Mouse (Mus musculus) megakaryocyte, embryonic 14.5 days (primary cell): ENCODE data around the gene Gm20388. TPM values are rescaled to one million over a fixed set of nuclear protein-coding genes. Genes with fewer than 3 reads are reported as not detected.
A peak's percentile ranks its signal among the peaks of the same experiment; 100 is the strongest.

ENCODE experiments used
- H3K27me3 ChIP-seq: replicated peaks from 2 replicates; pipeline ENCODE3; 2012; ENCODE audit warnings: inconsistent platforms
- H3K36me3 ChIP-seq: replicated peaks from 2 replicates; pipeline ENCODE3; 2012; ENCODE audit warnings: low read length, inconsistent platforms, mixed read lengths
- H3K4me1 ChIP-seq: 2 replicates; pipeline ENCODE4 v1.6.1; 2012; ENCODE audit warnings: inconsistent platforms
- H3K4me3 ChIP-seq: replicated peaks from 2 replicates; pipeline ENCODE3; 2012; ENCODE audit warnings: moderate library complexity, mild to moderate bottlenecking, inconsistent platforms
- H3K9me3 ChIP-seq: 2 replicates; pipeline ENCODE4 v1.6.1; 2012; ENCODE audit warnings: inconsistent platforms
- FLI1 ChIP-seq: IDR thresholded peaks from 2 replicates; pipeline ENCODE4 v1.6.1; 2012; ENCODE audit warnings: low read length, inconsistent platforms, mixed read lengths
- GATA1 ChIP-seq: IDR thresholded peaks from 3 replicates; pipeline ENCODE4 v1.6.1; 2012; ENCODE audit warnings: mixed read lengths, low read length, inconsistent platforms, borderline replicate concordance
- polyA plus RNA-seq: library from polyadenylated mRNA; stranded (reverse); fragments of >175 nt; gene quantifications from 2 replicates; pipeline ENCODE4 v1.2.3, GENCODE M21; 2012; ENCODE audit warnings: low replicate concordance; ENCODE audit not compliant: insufficient read depth

The Gm20388 gene
- polyA plus RNA-seq, 1 experiment, result 111 TPM

GRCm38 (mm10) chr8:120371725-120372457 is 461.2 kb downstream of the Gm20388 start:
- H3K9me3 ChIP-seq, result no peaks in the 10 kb centered on the region
- H3K4me3 ChIP-seq, result peak overlapping the region; percentile 89
- no peaks in the 10 kb centered on the region for H3K27me3 ChIP-seq
- H3K36me3 ChIP-seq, result no peaks in the 10 kb centered on the region
- peak; percentile 26; the same call in 1 of the 2 replicates for TF ChIP-seq FLI1
- TF ChIP-seq GATA1, result peak; percentile 97
- H3K4me1 ChIP-seq, result peaks cover 100% of the 10 kb centered on the region

GRCm38 (mm10) chr8:120372684-120373083 is 462.0 kb downstream of the Gm20388 start:
- Histone ChIP-seq H3K4me1 (peaks cover 100% of the 10 kb centered on the region), H3K27me3 (no peaks in the 10 kb centered on the region), H3K36me3 (no peaks in the 10 kb centered on the region)

GRCm38 (mm10) chr8:120373621-120374020 is 463.0 kb downstream of the Gm20388 start:
- Histone ChIP-seq H3K9me3 (no peaks in the 10 kb centered on the region), H3K27me3 (no peaks in the 10 kb centered on the region), H3K4me3 (peak overlapping the region; percentile 89), H3K36me3 (no peaks in the 10 kb centered on the region), H3K4me1 (peaks cover 100% of the 10 kb centered on the region)
- TF ChIP-seq GATA1 (no peak), FLI1 (no peak)

More at GRCm38 (mm10) chr8:120372684-120373083, 462.0 kb downstream of the Gm20388 start:
- H3K4me3 ChIP-seq, result peak overlapping the region; percentile 89
- no peaks in the 10 kb centered on the region for H3K9me3 ChIP-seq
- TF ChIP-seq FLI1 (no peak), GATA1 (no peak)

GRCm38 (mm10) chr8:120374070-120374469 is 463.4 kb downstream of the Gm20388 start:
- Histone ChIP-seq H3K36me3 (no peaks in the 10 kb centered on the region), H3K4me1 (peaks cover 100% of the 10 kb centered on the region), H3K9me3 (no peaks in the 10 kb centered on the region), H3K27me3 (no peaks in the 10 kb centered on the region), H3K4me3 (peak overlapping the region; percentile 59)
- TF ChIP-seq FLI1 (no peak), GATA1 (no peak)

GRCm38 (mm10) chr8:120374514-120374913 is 463.9 kb downstream of the Gm20388 start:
- Histone ChIP-seq H3K9me3 (no peaks in the 10 kb centered on the region), H3K4me3 (peak overlapping the region; percentile 59), H3K27me3 (no peaks in the 10 kb centered on the region), H3K36me3 (no peaks in the 10 kb centered on the region), H3K4me1 (peaks cover 100% of the 10 kb centered on the region)
- TF ChIP-seq GATA1 (no peak), FLI1 (no peak)

GRCm38 (mm10) chr8:120375170-120375569 is 464.5 kb downstream of the Gm20388 start:
- Histone ChIP-seq H3K36me3 (no peaks in the 10 kb centered on the region), H3K27me3 (no peaks in the 10 kb centered on the region), H3K4me1 (peaks cover 100% of the 10 kb centered on the region), H3K4me3 (peak overlapping the region; percentile 88), H3K9me3 (no peaks in the 10 kb centered on the region)
- TF ChIP-seq GATA1 (no peak), FLI1 (no peak)

- TF ChIP-seq GATA1 (no peak), FLI1 (no peak)
- no peaks in the 10 kb centered on the region for H3K36me3 ChIP-seq
- H3K9me3 ChIP-seq, result no peaks in the 10 kb centered on the region
- no peaks in the 10 kb centered on the region for H3K27me3 ChIP-seq
- H3K4me1 ChIP-seq, result peaks cover 100% of the 10 kb centered on the region
- H3K4me3 ChIP-seq, result peak overlapping the region; percentile 88
Measured at GRCm38 (mm10) chr8:120376215-120376614, 465.6 kb downstream of the Gm20388 start.

GRCm38 (mm10) chr8:120376847-120377802 is 466.5 kb downstream of the Gm20388 start:
- H3K27me3 ChIP-seq, result no peaks in the 10 kb centered on the region
- H3K4me1 ChIP-seq, result peaks cover 100% of the 10 kb centered on the region
- peak overlapping the region; percentile 88 for H3K4me3 ChIP-seq
- H3K36me3 ChIP-seq, result no peaks in the 10 kb centered on the region
- no peaks in the 10 kb centered on the region for H3K9me3 ChIP-seq
- no peak for TF ChIP-seq GATA1
- no peak for TF ChIP-seq FLI1

GRCm38 (mm10) chr8:120377803-120378189 is 467.2 kb downstream of the Gm20388 start:
- H3K4me1 ChIP-seq, result peaks cover 100% of the 10 kb centered on the region
- H3K27me3 ChIP-seq, result no peaks in the 10 kb centered on the region
- H3K36me3 ChIP-seq, result no peaks in the 10 kb centered on the region
- H3K4me3 ChIP-seq, result no peak overlapping the region
- no peak for TF ChIP-seq FLI1
- no peaks in the 10 kb centered on the region for H3K9me3 ChIP-seq
